Mouse (Mus musculus): ENCODE data around the gene Gm20854. TPM values are rescaled to one million over a fixed set of nuclear protein-coding genes. Genes with fewer than 3 reads are reported as not detected.
"Not testable (repeated sequence)": the region's sequence is repeated elsewhere in the genome, so short reads cannot be mapped to it uniquely, and the experiment has no call there.

Gm20854 gene
- not detected in 2 replicates for polyA plus RNA-seq (2015; fragmentation: Nextera tagmentation; extraction: Ambion mirVana)

- H3K36me3 ChIP-seq (ENCODE audit: control insufficient read depth, insufficient read depth, low read length); H3K9ac ChIP-seq (ENCODE audit: low read length); H3K4me3 ChIP-seq (replicated peaks; ENCODE audit: low read length); H3K4me1 ChIP-seq (ENCODE audit: control insufficient read depth, insufficient read depth, low read length); H3K27ac ChIP-seq (ENCODE audit: low read length); H3K27me3 ChIP-seq (ENCODE audit: control insufficient read depth, insufficient read depth, low read length); H3K4me2 ChIP-seq (ENCODE audit: low read depth, low read length); H3K9me3 ChIP-seq (replicated peaks; ENCODE audit: control insufficient read depth, low read length); ATAC-seq (ENCODE audit: insufficient read depth, low FRiP score): not testable (repeated sequence)
- no CpG with 5 or more reads among the region's 6 CpGs for WGBS
Observed at GRCm38 (mm10) chrY:85530808-85531207, at the start of gene Gm20854. TSS of gene Gm20854 (minus strand) at chrY:85530908.
